Mouse (Mus musculus): ENCODE data around the gene Crtac1.

Gene Crtac1

DNA sequence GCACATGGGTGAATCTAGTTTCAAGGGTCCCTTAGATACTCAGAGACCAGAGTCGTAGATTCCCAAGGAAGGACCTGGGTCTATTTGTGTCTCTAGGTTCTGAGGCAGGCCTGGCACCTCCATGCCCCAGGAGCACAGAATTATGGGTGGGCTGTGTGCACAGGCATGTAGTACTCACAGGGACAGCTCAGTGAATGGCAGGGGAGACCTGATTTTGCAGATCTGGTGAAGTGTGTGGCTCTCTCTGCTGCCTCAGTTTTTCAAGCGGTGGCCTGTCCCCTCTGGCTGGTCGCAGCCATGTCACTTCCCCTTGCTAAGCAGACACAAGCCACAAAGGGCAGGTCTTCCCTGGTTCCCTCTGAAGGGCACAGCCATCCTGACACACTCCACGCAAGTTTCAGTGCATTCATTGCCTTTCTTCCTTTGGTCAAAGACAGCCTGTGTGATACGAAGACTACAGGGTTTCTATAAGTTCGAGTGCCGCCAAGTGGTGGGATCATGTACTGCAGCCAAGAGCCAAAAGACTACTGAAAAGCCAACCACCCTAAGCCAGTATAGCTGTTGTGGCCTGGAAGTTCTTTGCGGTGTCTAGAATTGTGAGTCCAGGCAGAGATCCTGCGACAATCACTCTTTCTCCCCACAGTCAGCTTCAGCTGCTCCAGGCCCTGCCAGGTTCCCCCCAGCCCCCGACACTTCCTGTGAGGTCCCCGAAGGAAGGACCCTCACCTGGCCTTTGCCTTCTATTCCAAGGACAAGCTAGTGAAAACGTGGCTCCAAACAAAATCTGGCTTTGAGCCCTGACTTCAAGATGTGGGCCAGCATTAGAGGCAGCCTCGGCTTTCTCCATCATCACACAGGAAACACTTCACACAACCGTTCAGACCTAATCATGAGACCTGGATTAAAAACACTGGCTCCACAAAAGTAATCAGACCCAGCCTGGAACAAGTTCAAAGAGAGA, 159.3 kb downstream of the Crtac1 start:
- peak; percentile 82 for DNase-seq

DNA sequence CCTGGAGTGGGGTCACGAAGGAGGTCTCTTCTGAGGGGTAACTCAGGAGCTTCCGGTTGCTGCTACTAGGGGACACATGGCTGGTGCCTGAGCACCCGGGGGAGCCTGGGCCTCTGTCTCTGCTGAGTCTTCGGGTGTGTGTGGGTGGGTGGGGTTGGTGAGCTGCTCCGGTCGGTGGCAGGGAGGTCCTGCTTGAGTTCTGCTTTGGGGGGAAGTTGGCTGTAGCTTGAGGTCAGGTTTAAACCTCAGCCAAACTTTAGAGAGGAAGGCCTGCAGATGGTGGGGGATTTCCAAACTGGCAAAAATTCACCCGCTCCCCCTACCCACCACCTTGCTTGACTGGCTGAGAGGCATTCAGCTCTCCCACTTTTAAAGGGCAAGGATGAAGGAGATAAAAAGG, 160.4 kb downstream of the Crtac1 start:
- DNase-seq, result no peak

DNA sequence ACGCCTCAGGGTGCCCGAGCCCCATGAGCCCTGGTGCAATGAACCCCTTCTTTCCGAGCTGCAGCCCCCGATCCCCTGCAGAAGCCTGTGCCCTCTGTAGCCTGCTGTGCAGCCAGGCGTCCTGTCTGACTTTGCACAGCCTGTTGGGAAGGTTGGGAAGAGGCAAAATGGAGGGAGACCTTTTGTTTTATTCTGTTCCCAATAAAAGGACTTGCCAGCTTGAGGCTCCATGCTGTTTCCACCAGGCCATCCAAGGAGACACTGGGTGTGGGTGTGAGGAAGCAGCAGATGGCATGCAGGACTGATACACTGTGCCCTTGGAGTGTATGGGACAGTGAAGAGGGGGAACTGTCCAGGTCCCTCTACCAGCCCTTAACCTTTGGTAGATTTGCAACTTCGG, 161.5 kb downstream of the Crtac1 start:
- no peak for DNase-seq

DNA sequence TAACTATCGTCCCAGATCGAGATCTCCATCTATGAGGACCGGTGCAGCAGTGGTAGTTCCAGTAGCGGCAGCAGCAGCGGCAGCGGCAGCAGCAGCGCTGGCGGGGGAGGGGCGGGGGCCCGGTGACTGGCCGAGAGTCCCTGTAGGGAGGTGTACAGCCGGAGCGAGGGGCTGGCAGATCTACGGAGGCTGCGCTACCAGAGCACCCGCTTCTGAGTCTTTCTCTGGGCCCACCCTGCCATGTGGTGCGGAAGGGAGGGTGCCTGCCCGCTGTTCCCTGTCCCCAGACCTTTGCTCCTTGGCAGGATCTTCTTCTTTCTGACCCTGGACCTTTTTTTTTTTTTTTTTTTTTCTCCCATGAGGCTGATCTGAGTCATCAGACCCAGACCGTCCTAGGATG, 163.2 kb downstream of the Crtac1 start:
- DNase-seq, result peak; percentile 45

DNA sequence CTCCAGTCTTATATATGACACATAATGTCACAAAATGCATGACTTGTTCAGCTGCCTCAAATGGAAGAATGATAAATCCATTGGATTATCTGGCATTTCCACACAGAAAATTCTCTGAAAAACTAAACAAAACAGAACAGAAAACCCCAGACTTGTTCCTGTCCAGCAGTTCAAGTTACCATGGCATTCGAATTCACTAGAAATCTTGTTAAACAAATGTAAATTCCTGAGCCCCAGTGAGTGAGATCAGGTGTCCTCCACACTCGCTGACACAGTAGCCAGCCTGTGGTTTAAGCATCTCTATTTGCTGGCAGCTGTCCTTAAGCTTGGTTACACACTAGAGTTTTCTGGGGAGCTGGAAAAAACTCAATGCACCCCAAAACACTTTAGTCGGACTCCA, 168.1 kb downstream of the Crtac1 start:
- no peak for DNase-seq

DNA sequence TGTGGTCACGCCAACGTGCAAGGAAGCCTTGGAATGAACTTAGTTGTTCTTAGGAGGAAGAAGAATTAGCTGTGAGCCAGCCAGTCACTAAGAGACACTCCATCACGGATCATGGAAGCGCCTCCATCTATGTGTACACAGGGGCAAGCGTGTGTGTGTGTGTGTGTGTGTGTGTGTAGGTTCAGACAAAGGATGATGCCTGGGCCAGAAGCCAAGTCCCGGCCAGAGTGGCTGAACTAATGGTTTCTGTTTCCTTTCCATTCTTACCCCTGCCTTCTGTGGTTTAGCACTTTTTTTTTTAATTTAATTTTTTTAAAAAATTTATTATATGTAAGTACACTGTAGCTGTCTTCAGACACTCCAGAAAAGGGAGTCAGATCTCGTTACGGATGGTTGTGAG, 171.1 kb downstream of the Crtac1 start:
- DNase-seq, result no peak

DNA sequence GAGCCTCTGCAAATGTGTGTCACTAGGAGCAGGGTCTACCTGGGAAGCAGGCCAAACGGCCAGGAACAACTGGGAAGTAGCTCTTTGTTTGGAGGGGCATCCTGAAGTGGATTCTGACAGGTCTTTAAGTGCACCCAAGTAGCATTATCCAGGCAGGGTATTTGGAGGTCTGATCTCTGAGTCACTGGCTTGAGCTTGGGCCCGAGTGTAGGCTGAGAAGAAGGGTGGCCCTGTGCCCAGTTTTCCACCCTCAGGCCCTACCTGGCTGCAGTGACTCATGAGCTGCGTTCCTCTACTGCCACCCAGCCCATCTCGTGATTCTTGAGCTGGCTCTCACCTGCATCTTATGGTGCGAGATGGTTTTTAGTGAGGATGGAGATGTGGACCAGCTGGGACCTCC, 173.0 kb downstream of the Crtac1 start:
- no peak for DNase-seq

DNA sequence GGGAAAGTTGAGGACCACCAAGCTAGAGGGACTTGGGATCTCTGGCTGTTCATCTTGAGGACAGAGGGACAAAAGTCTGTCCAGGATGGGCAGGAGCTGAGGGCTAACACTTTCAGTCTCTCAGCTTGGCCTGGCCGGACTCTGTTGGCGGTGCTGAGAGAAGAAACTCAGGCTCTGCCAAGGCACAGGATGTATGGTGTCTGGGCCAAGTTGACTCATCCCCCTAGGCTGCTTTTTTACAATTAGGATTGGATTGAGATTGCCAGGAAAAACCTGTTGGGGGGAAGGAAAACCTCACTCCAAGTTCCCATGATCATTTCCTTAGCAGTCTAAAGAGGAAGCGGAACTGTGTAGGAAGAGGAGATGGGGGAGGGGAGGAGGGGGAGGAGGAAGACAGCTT, 173.6 kb downstream of the Crtac1 start:
- no peak for DNase-seq

DNA sequence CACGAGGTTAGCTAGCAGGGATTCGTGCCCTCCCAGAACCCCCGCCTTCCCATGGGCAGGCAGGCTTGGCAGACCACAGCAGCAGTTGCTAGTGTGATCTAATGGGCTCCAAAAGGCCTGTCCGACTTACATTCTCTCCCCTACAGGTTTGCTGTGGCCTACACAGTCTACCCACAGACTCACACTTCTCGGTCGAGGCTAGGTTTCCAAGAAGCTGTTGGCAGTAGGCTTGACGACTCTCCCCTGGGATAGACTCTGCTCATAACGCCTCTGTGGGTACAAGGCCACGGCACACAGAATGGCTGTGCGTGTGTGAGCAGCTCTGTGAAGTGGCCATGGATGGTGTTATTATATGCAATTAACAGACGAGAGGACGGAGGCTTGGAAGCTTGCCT, 174.3 kb downstream of the Crtac1 start:
- no peak for DNase-seq

DNA sequence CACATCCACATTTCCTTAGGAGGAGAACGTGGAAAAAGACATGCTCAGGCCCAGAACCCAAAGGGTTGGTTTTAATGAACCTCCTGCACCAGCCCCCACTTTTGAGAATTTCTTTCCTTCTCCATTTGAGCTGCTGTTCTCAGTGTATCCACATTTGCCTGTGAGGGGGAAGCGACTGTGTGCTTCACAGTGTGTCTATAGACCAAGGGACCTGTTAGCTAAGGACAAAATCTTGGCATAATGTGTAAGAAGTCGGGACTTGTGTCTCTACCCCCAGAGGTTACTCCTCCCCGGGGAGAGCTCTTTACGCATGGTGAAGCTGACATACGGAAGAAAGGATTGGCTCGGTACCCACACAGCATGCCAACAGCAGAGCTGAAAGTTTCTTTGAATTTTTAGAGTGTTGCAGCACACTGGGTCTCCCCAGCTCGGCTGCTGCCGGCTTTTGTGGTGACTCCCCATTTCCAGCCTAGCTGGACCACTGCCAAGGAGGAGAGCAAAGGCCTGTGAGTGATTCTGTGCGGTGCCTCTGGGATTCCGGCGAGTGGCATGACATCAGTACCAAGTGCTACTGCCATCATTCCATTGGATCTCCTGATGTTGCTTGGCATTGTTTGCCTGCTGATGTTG, 174.9 kb downstream of the Crtac1 start:
- no peak for DNase-seq

DNA sequence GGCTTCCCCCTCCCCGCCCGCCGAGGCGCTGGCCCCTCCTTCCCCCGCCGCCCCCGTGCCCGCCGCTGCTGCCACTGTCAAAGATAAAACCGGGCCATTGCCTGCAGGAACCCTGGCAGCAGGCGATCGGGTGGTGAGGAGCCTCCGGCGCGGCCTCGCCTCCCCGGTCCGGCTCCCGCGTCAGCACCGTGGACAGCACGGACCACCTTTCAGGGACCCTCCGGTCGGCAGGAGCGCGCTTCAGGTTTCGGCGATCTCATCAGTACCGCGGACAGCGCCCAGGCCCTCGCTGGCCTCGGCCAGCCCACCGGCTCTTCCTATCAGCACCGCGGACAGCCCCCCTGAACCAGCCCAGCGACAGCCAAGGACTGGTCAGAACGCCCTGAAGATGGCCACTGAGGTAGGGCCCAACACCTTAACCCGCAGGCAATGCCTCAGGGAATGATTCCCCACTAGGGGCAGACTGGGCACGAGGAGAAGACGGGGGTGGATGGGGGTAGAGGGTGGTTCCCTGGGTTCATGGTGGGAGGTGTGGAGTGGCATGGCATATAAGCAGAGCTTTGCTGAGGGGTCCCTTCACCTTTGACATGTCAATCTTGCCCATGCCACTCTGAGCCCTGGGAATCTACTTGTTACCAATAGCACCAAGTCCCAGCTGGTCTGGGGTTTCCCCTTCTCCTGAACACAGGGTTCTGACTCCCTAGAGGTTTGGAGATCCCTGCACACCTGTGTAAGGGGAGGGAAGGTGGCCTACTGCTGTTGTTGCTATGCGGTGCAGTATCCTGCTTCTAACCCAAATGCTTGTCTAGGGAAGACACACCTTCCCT, 175.6 kb downstream of the Crtac1 start:
- DNase-seq, result peak; percentile 92

DNA sequence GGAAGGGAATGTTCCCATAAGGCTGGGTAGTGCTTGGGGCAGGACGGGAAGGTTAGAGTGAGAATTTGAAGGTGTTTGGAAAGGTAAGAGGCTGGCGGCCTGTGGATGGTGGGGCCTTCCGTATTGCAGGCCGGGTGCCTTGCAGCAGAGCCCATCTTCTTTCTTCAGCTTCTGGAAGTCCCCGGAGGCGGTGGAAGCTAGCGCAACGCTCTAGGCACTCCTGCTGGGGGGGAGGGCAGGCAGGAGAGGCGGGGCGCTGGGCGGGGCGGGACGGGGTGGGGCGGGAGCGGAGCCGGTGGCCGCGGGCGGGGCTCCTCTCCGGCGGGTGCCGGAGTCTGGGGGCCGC, 176.2 kb downstream of the Crtac1 start:
- no peak for DNase-seq

DNA sequence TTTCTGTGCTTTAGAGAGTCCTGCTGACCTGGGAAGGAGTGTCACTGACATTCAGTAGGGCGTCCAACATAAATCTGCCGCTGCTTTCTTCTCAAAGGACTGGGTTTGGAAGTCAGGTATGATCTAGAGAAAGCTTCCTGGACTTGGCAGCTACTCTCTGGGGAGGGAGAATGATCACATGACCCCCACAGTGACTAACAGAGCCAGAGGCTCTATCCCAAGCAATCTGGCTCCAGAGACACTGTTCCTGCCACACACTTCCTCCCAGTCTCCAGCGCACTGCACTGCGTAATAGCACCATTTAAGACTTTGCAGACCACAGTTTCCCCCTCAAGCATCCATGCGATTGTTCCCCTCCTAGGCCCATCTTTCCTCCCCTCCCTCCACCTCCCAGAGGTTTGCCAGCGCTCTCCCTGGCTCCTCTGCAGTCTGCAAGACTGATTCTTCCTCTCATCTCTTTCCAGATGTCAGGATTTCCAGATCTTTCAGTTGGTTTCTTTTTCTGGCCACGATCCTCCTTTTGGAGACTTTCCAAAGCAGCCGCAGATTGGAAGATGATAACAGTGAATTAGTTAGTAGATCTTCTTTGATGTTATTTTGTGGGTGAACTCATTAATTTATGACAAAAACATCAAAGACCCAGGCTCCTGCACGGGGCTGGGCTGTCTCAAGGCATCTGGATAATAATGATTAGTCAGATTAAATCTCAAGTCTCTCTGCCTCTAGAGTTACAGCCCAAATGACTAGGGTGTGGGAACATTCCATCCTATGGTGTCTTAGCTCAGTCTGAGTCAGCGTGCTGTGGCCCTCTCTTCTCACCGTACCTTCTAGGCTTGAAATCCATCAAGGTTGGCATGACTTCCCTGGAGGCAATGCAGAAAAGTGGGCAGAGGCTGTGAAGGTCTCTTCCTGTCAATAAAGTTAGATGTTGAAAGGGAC, 181.3 kb downstream of the Crtac1 start:
- no peak for DNase-seq

DNA sequence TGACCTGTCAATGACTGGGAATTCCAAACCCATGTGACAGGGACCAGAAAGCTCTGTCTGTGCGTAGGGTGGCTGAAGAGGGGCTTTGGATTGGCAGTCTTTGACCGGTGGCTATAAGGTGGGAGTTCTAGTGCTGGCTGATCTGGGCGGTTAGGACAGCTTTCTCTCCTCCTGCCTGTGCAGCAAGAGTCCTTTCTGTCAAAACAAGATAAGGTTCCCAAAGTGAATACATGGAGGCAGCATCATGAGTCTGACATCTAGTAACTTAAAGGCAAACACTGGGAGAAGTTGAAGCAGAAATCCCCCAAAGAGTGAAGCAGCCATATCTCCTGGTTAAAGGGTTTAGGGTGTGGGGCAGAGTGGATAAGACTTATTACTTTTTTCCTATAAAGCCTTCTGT, 184.1 kb downstream of the Crtac1 start, which contains the start of gene Golga7b:
TSS of gene Golga7b (plus strand) at position 56 of the 400 bp plus-strand sequence.
- no peak for DNase-seq

DNA sequence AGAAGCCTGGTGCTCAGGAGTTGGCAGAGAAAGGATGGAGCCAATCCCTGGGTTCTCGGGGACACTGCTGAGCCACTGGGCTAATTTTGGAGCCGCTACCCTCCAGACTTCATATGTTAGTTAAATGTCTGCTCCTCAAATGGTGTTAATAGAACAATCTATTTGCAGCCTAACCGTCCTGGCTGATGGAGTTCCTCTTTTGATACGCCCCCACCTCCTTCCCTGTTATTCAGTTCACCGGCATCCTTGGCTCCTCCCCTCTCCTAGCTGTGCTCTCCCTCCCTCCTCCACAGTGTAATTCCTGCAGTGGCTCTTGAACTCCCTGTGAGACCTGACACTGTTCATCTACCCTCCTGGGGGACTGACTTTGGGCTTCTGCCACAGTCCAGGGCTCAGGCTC, 185.0 kb downstream of the Crtac1 start:
- no peak for DNase-seq

DNA sequence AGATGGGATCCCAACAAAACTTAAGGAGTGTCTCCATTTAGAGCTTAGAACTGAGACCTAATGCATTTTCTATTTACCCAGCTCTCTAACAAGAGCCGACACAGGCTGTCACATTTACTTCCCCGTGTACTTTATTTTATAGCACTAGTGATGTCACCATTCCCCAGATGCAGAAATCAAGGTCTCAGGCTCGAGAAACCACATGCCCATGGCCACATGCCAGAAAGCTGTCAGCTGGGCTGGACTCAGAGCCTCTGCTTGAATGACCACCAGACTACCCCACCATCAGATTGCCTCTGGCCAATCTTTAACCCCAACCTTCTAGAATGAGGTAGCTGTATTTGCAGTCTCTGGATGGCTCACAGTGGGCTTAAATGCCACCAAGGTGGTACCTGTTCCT, 188.2 kb downstream of the Crtac1 start:
- no peak for DNase-seq

DNA sequence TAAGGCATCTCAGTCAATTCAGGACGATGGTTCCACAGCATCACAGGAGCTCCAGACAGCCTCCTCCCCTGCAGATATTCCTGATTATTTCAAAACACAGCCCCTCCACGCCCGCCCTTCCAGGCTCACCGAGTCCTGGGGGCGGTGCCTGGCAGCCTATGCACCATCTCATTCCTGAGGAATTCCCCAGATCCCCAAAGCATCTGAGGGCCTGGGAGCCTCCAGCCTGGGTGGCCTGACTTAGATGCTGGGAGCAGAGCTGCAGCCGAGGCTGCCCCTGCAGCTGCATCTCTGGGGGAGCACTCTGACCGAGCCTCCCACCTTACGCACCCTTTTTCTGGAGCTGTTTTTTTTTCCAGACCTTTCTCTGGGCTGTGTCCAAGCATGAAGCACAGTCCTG, 190.7 kb downstream of the Crtac1 start:
- no peak for DNase-seq

DNA sequence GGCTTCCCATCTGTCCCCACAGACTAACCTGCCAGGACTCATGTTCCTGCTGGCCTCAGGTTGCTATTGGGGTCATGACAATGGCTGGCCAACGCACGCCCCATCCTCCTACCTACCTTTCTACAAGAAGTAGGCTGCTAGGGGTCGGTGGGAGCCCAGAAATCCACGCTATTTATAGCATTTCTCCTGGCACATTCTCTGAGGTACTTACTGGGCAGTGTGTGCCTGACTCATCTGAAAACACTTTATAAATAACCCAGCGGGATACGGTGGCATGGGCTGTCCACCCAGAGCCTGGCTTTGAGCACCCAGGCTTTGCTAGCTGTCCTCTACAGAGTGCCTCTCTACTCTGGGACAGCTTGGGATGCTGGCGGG, 193.3 kb downstream of the Crtac1 start:
- no peak for DNase-seq

DNA sequence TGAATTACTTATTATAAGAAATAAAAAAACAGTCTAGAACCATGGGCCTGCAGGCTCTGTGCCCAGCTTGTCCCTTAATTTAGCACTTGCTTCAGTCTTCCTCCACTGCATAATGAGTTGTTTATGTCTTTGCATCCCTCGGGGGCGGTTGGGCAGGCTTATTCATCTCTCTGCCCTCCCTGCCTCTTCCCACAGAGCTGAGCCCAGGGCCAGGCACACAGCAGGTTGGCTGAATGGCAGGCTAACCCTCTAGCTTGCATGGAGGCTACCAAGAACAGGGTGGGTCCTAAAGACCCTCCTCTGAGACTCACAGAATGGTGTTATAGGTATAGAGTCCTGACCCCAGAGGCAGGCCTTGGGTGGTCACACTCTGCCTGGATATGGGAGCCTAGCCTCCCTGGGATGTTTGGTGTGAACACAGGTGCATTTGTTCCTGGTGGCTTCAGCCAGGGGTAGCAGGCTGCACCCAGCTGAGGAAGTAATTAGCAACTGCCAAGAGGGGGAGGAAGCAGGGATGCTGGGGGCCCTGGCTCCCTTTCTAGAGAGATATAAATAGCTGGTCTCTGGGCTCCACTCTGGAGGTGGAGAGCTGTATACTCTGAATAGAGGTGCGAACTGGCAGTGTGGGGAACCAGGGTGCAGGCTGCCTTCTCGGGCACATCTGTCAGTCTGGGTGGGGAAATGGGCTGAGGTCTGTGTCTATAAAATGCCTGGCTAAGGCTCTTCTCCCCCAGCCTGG, 193.8 kb downstream of the Crtac1 start:
- no peak for DNase-seq

Measured in retina, postnatal 1 day (tissue).